Mouse (Mus musculus): ENCODE measurements at regions not wholly inside any gene's neighbourhood (a gene's known extent, or its start where the extent isn't known, plus 50 kb on each side); places are given as distances from the start of the nearest gene placed in this dataset.

- DNase-seq = no peak
These were observed 57.2 kb downstream of the Lao1 start for GRCm38 (mm10) chr4:119018573-119018972.

- no peak for DNase-seq
These were observed 57.8 kb downstream of the Lao1 start for GRCm38 (mm10) chr4:119019013-119019781.

GRCm38 (mm10) chr4:119022338-119022737 lies 61.0 kb downstream of the Lao1 start:
- no peak for DNase-seq

- DNase-seq = no peak
These were observed 65.0 kb downstream of the Lao1 start for GRCm38 (mm10) chr4:119026237-119026861.

- DNase-seq = no peak
These were observed 66.9 kb downstream of the Lao1 start for GRCm38 (mm10) chr4:119028208-119028821.

GRCm38 (mm10) chr4:119029091-119029490 lies 67.7 kb downstream of the Lao1 start:
- DNase-seq = no peak

- no peak for DNase-seq
These were observed 68.4 kb downstream of the Lao1 start for GRCm38 (mm10) chr4:119029735-119030134.

- DNase-seq = no peak
These were observed 69.5 kb downstream of the Lao1 start for GRCm38 (mm10) chr4:119030865-119031264.

- no peak for DNase-seq
These were observed 71.6 kb downstream of the Lao1 start for GRCm38 (mm10) chr4:119033006-119033405.

GRCm38 (mm10) chr4:119036582-119036981 lies 71.9 kb upstream of the Slc2a1 start:
- DNase-seq = no peak

GRCm38 (mm10) chr4:119040041-119040440 lies 68.5 kb upstream of the Slc2a1 start:
- DNase-seq = no peak

GRCm38 (mm10) chr4:119041616-119042015 lies 66.9 kb upstream of the Slc2a1 start:
- DNase-seq = peak; percentile 58

- no peak for DNase-seq
These were observed 64.4 kb upstream of the Slc2a1 start for GRCm38 (mm10) chr4:119044005-119044677.

GRCm38 (mm10) chr4:119044836-119045235 lies 63.7 kb upstream of the Slc2a1 start:
- no peak for DNase-seq

GRCm38 (mm10) chr4:119050867-119051353 lies 57.6 kb upstream of the Slc2a1 start:
- DNase-seq = no peak

GRCm38 (mm10) chr4:119052537-119052936 lies 56.0 kb upstream of the Slc2a1 start:
- DNase-seq = no peak

- DNase-seq = no peak
These were observed 55.3 kb upstream of the Slc2a1 start for GRCm38 (mm10) chr4:119053241-119053640.

- no peak for DNase-seq
These were observed 54.8 kb upstream of the Slc2a1 start for GRCm38 (mm10) chr4:119053680-119054079.

- DNase-seq = no peak
These were observed 54.4 kb upstream of the Slc2a1 start for GRCm38 (mm10) chr4:119054129-119054528.

- DNase-seq = no peak
These were observed 51.3 kb upstream of the Slc2a1 start for GRCm38 (mm10) chr4:119057191-119057590.

- peak; percentile 73 for DNase-seq
These were observed 50.7 kb upstream of the Slc2a1 start for GRCm38 (mm10) chr4:119057826-119058225.
